Mouse (Mus musculus) cortical plate, adult 2 months (tissue): ENCODE results near the gene Cep19.

ENCODE experiments used
- CTCF ChIP-seq: fragments of 200-500 bp; IDR thresholded peaks from 2 replicates; pipeline ENCODE4 v1.5.1; 2011; ENCODE audit warnings: mild to moderate bottlenecking, control low read depth, low read length; ENCODE audit not compliant: insufficient read depth; ENCODE audit errors: extremely low read depth
- POLR2A ChIP-seq: fragments of 200-500 bp; IDR thresholded peaks from 2 replicates; pipeline ENCODE4 v1.6.1; 2011; ENCODE audit warnings: mild to moderate bottlenecking, low read length, control low read depth; ENCODE audit not compliant: insufficient read depth; ENCODE audit errors: extremely low read depth

- TF ChIP-seq CTCF (no peak), POLR2A (no peak)
Observed at GRCm38 (mm10) chr16:32102295-32102694, 2.7 kb downstream of the Cep19 start.
